Mouse (Mus musculus) liver (tissue): ENCODE results near the gene Nup188.
A peak's percentile ranks its signal among the peaks of the same experiment; 100 is the strongest.

Experiments
- DNase-seq: peaks from one replicate; pipeline ENCODE4 v3.0.0-alpha.2; 2020; ENCODE audit warnings: mixed read lengths

The Nup188 gene

DNA sequence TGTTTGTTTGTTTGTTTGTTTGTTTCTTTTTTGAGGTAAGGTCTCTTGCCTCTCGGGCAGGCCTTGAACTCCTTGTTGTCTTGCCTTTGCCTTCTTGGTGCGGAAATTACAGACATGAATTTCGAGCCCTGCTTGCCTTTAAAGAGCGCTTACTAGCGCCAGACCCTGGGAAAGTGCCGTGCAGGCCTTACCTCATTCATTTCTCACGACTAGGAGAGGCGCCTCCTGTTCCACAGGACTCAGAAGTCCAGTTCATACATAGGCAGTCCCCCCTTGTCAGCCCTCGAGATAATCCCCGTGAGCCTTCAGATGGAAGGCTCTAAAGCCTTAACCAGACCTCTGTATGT is 803 bp downstream of the Nup188 start:
- DNase-seq, result peak; percentile 42

DNA sequence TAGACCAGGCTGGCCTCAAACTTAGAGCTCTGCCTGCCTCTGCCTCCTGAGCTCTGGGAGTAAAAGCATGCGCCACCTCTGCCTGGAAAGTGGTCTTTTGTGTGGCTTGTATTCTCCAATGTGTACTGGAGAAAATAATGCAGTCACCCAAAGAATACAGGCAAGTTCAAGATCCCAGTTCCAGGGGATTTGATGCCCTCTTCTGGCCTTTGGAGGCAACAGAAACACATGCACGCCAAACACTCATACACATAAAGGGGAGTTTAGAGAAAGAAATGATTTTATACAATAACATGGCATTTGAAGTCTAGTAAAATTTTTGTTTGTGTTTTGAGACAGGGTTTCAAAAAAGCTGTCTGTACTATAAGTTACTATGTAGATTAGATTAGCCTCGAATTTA is 13.3 kb downstream of the Nup188 start:
- DNase-seq, result no peak

DNA sequence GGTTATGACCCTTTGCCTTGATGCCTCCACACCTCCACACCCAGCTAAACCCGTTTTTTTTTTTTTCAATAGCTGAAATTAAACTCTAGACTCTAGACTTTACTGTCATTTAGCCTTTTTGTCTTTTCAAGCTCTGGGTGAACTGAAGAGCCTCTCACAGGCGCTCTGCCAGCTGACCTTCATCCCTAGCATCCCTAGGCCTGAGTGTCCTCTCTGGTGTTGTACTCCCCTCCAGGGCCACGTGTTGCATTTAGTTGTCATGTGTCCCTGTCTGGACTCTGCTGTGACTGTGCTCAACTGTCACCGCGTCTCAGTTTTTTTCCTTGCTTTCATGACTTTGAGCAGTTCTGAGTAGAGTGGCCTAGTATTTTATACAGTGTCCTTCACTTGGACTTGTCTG is 13.8 kb downstream of the Nup188 start:
- no peak for DNase-seq

DNA sequence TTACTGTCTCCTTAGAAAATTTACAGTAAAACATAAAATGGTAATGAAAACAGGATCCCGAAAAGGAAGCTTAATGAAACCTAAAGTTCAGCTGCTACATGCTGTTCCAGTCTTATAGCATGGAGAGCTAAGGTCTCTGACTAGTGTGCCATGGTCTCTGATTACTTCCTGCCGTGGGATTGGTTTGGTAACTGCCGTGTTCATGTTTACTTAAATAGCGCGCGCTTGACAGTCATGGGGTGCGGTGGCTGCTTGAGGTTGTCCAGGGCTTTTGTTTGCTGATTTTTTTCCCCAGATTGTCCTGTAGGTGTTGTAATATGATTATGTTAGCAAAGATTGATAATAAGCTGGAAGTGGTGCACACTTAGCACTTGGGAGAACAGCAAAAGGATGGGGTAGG is 19.9 kb downstream of the Nup188 start:
- no peak for DNase-seq

DNA sequence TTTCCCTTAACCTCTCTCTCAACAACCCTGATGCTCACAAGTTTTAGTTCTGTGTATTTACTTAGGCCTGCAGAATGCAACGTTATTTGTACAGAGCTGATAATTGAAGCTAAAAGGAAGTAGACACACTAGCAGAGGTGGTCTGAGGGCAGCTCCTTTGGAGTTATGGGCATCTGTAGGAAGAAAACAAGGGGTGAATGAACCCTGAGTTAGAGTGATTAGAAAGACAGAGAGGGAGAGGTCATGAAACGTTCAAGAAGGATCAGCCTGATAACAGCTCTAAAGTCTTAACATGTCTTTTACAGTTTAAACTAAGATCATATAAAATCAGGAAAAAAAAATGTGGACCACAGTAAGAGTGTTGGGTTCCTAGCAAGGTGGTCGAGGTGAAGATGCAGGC is 23.2 kb downstream of the Nup188 start:
- DNase-seq, result no peak

DNA sequence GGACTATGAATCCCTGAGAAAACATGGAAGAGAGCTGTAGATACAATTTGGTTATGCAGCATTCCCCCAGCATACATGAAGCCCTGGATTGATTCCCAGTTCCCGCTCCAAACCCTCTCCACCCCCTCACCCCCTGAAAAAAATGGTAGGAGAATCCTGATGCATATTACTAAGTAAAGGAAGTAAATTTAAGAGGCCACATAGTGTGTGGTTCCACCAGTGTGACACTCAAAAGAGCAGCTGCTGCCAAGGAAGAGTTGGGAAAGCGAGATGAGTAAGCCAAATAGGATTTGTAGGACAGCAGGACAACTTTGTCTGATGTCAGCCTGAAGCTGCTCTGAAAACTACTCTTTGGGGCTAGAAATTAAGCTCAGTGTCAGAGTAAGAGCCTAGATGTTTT is 25.3 kb downstream of the Nup188 start:
- DNase-seq, result no peak

DNA sequence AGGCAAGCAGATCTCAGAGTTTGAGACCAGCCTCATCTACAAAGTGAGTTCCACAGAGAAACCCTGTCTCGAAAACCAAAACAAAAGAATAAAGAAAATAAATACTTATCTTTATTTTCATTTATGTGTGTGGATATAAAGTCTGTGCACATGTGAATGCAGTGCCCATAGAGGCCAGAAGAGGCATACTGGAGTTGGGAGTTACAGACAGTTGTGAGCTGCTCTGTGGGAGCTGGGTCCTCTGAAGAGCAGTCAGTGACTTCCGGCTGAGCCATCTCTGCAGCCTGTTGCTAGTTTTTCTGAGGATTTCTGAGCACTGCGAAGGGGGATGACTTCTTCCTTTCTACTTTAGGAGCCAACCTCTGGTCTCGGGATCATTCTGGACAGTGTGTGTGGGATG is 29.9 kb downstream of the Nup188 start:
- no peak for DNase-seq

DNA sequence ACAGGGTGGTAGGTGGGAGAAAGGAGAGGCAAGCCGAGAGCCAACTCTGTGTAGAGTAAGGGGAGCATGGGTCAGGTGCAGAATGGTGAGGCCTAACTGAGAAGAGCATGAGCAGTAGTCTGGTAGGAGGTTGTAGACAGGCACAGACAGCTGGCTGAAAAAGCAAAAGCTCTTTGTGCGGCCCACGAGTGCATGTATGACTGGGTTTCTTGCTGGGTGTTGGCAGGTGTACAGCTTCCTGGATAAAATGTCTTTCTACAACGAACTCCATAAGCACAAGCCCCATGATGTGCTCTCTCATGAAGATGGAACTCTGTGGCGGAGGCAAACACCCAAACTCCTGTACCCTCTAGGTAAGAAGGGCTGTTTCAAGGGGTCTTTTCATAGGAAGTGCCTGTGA is 30.8 kb downstream of the Nup188 start:
- DNase-seq, result no peak

DNA sequence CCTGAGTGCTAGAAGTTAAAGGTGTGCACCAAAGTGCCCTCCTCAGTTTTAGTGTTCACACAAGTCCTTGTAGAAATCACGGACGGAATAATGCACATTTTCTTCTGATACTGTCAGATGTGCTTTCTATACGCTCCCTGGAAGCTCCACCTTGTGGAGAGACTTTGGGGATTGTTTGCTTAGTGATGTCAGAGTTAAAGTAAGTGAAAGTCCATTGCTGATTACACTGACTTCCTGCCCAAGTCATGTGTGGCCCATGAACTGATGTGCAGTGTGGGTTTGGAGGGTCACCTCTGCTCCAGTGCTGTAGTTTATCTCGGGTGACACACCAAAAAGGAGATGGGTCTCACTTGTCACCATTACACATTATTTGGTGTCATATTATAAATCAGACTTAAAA is 33.1 kb downstream of the Nup188 start:
- DNase-seq, result no peak

DNA sequence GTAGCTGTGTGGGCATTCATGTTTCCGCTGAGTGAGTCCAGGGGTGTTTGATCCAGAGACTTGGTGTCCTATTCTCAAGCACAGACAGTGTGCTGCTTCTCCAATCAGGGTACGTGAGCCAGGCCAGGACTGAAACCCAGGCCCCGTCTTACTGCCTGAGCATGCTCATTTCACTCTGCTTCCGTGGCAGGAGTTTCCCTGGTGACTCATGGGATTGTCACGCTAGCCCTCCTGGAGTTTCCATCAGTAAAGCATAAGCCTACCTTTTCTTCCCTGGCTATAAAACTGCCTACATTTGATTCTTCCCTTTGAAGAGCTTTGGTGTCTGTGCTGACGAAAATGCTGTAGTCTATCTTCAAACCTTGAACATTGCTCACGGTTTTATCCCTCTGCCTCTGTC is 36.9 kb downstream of the Nup188 start:
- no peak for DNase-seq

DNA sequence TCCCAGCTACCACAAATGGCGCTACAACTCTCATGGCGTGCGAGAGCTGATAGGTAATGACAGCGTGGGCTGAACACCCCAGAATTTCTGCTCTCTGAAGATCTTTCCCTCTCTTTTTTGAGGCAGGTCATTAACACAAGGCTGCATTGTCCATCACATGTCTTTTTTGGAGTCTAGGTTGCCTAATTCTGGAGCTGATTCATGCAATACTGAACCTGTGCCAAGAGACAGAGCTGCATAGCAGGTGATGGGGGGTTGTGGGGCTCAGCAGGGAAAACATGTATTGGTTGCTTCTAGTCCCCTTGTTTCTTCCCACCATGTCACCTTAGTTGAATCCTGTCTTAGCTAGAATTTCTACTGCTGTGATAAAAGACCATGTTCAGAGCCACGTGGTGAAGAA is 39.1 kb downstream of the Nup188 start:
- no peak for DNase-seq

DNA sequence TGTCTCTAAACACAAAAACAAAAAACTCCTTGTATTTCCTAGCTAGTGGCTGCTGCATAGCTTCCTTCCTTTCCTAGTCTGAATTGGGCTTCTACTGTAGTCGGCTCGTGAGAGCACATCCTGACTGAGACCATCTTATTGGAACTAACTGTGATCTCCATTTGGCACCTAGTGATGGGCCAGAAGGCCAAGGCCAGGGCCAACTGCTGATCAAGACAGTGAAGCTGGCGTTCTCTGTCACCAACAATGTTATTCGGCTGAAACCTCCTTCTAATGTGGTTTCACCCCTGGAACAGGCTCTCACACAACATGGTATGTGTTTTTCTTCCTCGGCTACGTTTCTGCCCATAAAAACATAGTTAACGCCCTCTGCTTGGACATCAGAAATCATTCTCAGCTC is 41.1 kb downstream of the Nup188 start:
- no peak for DNase-seq

DNA sequence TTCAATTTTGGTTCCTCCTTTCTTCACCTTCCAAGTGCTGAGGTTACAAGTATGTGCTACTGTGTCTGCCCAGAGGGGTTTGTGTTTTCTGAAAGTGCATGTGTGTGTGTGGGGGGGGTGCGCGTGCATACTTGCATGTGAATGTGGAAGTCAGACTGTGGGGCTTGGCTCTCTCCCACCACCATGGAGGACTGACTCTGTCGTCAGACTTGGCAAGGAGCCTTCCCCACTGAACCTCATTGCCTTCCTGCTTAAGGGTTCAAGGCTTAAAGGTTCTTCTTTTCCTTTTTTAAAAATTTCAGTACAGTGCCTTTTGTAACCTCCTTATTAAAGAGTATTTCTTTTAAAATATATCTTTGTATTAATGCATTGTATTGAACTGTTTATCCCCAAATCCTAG is 42.6 kb downstream of the Nup188 start:
- DNase-seq, result no peak

DNA sequence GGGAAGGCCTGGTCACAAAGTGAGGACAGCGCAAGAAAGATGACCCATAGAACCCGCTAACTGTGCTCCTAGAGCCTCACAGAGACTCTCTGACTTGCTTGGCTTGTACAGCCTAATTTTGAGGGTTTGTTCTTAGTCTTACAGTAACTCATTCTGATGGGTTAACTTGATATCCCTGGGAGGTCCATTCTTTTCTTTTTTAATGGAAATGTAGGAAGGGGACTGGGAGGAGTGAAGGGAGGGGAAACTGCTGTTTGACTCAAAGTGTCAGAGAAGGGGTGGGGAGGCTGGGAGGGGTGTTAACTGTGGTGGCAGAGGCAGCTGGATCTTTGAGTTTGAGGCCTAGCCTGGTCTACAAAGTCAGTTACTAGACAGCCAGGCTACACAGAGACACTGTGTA is 49.1 kb downstream of the Nup188 start:
- DNase-seq, result no peak

DNA sequence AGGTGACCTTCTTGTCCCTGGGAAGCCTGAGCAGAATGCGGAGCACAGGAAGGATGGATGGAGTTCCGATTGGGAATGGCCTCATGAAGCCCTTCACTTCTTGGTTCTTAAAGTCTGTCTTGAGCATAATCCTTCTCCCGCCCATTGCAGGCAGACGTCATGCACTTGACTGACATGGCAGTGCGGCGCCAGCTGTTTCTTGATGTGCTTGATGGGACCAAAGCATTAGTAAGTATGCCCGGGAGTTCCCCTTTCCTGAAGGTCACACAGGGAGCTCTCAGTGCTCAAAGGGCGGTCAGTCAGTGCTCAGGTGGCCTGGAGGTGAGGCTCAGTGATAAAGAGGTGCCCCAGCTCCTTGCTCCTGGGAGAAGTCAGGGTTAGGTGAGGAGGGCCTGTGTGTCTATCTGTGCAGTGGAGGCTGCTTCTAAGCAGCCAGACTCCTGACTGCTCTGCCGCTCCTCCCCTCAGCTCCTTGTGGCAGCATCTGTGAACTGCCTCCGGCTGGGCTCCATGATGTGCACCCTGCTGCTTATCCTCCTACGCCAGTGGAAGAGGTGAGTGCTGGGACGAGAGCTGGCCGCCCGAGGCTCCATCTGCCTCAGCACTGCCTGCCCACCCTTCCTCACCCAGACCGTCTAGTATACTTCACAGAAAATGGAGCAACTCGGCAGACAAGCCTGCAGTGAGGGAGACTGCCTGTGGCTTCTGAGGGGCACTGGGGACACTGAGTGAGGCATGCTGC is 50.1 kb downstream of the Nup188 start:
- no peak for DNase-seq

DNA sequence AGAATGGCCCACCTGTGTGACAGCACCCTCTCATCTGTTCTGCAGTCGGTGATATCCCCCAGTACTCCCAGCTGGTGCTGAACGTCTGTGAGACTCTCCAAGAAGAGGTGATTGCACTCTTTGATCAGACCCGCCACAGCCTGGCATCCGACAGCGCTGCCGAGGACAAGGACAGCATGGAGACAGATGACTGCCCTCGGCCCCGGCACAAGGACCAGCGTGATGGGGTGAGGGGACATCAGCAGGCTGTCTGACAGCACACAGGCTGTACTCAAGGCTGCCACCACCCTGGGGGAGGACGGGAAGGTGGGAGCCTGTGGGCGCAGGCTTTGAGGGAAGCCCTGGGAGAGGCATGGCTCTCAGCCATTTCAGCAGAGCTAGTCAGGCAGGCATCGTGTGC is 51.0 kb downstream of the Nup188 start:
- DNase-seq, result no peak

DNA sequence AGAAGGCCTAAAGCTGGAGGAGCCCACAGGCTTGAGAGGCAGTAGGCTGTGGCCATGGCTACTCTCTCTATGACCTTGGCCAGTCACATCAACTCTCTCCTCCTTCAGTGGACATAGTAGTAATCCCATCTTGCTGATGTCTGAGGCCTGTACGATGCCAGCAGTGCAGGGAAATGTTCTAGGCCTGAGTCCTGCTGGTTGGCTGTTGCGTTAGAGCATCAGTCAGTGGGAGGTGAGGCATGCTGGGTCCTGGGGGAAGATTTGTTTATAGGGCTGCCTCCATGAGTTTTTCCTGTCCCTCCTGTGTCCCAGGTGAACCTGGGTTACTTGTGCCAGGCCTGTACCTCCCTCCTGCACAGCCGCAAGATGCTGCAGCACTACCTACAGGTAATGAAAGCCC is 55.9 kb downstream of the Nup188 start:
- DNase-seq, result no peak

DNA sequence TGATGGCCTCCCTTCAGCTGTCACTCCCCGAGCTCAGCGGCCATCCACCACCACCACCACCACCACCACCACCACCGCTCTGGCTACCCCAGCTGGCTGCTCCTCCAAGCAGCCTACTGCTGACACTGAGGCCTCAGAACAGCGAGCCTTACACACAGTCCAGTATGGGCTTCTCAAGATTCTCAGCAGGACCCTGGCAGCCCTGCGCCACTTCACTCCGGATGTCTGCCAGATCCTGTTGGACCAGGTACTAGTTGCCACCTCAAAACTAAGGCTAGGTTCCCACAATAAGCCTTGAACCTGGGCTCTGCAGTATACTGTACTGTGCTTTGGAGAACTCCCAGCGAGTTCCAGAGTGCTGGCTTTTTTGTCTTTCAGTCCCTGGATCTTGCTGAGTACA is 56.3 kb downstream of the Nup188 start:
- no peak for DNase-seq

DNA sequence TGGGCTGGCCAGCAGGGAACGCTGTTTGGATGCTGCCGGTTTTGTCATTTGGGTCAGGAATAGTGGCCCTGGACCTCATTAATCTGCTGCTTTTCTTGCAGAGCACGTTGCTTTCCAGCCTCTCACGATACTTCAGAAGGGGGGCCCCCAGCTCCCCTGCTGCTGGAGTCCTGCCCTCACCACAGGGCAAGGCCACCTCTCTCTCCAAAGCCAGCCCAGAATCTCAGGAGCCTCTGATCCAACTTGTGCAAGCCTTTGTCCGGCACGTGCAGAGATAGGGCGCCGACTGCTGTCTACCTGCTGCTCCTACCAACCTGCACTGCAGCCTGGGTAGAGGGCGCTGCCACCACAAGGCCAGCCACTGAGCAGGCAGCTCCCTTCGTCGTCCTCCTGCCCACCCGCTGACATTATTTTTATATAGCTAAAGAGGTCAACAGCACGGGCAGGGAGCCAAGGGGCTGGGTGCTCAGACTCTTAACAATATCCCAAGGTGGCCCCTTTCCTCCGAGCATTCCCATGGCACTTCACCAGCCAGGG is 57.5 kb downstream of the Nup188 start:
- no peak for DNase-seq

DNA sequence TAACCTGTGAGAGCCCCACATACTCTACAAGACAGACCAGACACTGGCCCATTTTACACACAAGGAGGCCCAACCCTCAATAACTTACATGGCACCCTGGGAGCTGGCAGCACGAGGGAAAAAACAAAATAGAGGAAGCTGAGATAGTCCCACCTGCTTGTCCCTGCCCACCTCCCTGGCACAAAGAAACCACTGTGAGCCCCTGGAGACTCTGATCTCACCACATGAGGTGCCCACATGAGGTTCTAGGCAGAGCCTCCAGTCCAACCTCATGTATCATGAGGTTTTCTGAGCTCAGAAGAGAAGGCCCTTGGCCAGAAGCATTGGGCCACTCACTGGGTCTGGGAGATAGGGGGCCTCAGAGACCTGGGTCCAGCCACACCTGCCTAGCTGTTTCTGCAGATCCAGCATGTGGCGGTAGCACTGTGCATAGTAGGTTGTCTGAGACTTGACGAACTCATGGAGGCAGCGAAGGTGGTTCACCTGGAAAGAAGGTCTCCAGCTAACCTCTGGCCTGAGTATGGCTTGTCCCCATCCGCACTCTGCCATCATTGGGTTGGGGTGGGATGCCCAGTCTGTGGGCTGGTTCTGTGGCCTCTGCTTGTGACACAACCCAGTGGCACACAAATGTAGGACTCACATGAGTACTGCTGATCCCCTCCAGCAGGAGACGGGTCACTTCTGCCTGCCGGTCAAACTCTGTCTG is 59.9 kb downstream of the Nup188 start:
- DNase-seq, result no peak

DNA sequence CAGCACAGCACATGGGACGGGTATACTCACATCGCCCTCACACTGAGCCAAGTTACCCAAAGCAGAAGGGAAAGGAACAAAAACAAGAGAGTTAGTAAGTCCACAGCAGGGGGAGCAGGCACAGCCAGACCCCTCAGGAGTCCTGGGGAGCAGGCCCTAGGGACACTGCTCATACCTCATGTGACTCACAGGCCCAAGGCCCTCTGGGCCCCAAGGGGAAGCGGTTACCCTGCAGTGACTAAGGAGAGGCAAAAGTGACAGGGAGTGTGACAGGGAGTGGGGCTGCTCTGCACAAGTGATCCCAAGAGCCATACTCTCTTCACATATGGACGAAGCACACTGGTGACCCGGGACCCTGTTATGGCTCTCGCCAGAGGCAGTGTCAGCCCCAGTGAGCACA is 63.0 kb downstream of the Nup188 start:
- no peak for DNase-seq

DNA sequence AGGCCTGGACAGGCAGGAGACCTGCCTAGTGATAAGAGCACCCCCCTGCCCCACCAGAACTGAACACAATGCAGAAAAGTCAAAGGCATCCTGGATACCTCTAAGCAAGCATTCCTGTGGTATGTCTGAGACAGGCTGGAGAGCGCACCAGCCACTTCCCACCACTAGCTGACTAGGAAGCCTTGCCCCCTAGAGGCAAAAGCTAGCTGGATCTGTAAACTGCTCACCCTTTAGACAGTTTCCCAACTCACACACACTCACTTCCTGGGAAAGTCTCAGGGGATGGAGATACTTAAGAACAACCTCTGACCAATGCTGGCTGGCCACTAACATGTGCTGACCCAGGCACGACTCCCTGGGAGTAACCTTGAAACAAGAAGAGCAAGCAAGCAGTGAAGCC is 65.0 kb downstream of the Nup188 start:
- no peak for DNase-seq

DNA sequence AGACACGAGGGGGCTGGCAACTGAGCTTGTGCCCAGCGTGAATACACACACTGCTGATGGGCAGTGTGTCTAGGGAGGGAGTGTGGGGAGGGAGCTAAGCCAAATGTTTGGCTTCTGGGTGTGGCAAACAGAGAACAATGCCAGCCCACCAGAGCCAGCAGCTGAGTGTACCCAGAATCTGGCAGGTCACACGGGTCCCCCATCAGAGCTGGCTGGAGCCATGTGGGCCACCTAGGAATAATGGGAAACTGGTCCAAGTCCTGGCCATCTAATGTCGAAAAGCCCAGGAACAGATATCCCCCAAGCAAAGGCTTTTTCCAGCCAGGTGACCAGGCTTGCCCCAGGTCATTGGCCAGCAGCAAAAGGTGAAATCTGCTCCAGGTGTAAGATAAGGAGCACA is 69.7 kb downstream of the Nup188 start:
- no peak for DNase-seq

DNA sequence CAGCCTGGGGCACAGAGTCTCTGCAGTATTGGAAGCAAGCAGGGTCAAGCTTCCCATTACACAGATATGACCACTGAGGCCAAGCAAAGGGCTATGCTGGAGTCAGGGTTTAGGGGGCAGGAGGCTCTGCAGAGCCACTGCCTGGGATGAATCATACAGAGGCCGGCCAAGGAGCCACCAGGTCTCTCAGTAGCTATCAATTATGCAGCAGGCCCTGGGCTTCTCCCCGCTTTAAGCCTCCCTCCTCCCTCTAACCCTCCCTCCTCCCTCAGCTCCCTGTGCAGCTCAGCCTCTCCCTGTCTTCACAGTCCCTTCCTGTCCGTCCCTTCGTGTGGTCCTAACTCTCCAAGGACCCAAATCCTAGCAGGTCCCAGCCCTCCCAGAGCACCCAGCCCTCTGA is 70.1 kb downstream of the Nup188 start:
- DNase-seq, result no peak

DNA sequence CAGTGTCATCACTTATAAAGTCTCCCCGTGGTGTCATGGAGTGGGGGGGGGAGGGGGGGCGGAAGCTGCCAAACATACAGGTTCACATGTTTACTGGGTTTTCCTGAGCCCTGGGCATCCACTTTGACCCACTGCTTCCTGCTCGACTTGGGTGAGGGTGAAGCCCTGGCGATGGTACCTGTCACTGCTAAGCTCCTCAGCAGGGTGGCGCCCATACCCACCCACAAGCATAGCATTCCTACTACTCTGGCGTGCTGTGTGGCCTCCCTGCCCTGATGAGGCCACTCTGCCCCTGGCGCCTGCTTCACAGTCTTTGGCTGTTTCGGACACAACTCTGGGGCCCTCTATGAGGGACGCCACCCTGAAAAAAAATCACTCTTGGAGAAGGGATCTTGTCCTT is 70.7 kb downstream of the Nup188 start:
- DNase-seq, result no peak
